Mouse (Mus musculus): ENCODE measurements at regions not wholly inside any gene's neighbourhood (a gene's known extent, or its start where the extent isn't known, plus 50 kb on each side); places are given as distances from the start of the nearest gene placed in this dataset.

DNA sequence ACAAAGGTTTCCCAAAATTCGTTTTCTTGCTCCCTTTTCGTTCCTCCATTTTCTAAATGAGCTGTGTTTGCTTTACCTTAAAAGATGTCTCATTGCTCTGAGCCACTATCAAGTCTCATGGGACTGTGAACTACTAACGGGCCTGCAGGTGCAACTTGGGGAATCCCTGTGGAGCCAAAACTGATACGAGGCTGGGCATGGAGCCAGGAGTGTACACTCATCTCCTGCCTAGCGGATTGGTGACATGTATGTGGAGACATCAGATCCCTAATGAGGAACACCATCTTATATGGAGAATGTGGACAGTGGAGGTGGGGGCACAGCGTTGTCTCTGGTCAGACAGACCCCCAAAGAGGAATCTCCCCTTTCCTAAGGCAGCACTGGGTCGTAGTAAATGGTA, 119.6 kb upstream of the Nt5e start:
- no peaks in the 10 kb centered on the region for H3K9me3 ChIP-seq (replicated peaks)
- no peak overlapping the region for H3K4me3 ChIP-seq
- H3K4me1 ChIP-seq, result no peaks in the 10 kb centered on the region
- ATAC-seq (ENCODE audit: low FRiP score), result no peak
- H3K27me3 ChIP-seq, result no peaks in the 10 kb centered on the region
- WGBS, result 88% methylated on average over 7 of the region's 7 CpGs
- no peak overlapping the region for H3K9ac ChIP-seq
- H3K36me3 ChIP-seq, result no peaks in the 10 kb centered on the region
- no peak overlapping the region for H3K27ac ChIP-seq
- H3K4me2 ChIP-seq (replicated peaks), result no peak overlapping the region

- Histone ChIP-seq H3K4me1 (no peaks in the 10 kb centered on the region), H3K4me2 (replicated peaks) (no peak overlapping the region), H3K4me3 (no peak overlapping the region), H3K27me3 (no peaks in the 10 kb centered on the region), H3K27ac (no peak overlapping the region), H3K9ac (no peak overlapping the region), H3K36me3 (no peaks in the 10 kb centered on the region), H3K9me3 (replicated peaks) (no peaks in the 10 kb centered on the region)
- no peak for ATAC-seq (ENCODE audit: low FRiP score)
Observed at GRCm38 (mm10) chr9:88208022-88208421, 119.0 kb upstream of the Nt5e start.

DNA sequence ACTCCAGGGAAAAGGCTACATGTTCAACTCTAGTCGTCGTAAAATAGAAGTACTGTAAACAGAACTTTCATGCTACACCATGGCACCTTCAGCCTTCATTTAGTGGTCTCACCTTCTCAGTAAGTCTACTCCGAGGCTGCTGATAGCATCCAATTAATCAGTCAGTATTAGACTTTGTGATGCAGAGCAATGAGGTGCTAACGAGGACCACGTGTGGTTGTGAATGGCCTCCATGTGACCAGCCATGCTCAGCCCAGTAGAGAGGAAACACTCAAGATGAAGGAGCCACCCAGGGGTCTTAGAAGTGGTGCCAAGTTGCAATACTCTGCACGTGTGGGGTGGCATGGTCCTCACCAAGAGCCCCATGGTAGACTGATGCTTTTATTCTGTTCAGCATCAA, 112.2 kb upstream of the Nt5e start:
- H3K9me3 ChIP-seq (replicated peaks), result no peaks in the 10 kb centered on the region
- H3K27ac ChIP-seq, result no peak overlapping the region
- H3K9ac ChIP-seq, result no peak overlapping the region
- WGBS, result 73% methylated on average over 6 of the region's 6 CpGs
- no peaks in the 10 kb centered on the region for H3K4me1 ChIP-seq
- H3K36me3 ChIP-seq, result no peaks in the 10 kb centered on the region
- H3K4me2 ChIP-seq (replicated peaks), result no peak overlapping the region
- H3K27me3 ChIP-seq, result no peaks in the 10 kb centered on the region
- ATAC-seq (ENCODE audit: low FRiP score), result no peak
- H3K4me3 ChIP-seq, result no peak overlapping the region

DNA sequence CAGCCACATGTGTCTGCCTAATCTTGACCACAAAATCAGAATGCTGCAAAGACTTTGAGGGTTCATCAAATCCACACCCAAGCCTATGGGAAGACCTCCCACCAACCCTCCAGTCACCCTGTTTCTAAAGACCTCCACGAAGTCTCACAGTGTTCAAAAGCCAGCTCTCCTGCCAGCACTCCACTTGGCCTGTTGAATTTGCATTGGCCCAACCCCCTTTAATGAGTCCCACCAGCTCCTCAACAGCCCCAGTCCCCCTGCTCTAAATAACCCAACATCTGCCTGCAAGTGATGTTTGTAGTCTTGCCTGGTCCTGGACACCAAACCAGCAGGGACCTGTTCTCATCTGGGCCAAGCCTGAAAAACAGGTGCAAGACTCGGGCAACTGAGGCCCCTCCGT, 106.6 kb upstream of the Nt5e start:
- Histone ChIP-seq H3K9ac (no peak overlapping the region), H3K27me3 (0 out of 2 replicates have a peak, but pooled peaks cover 5% of the 10 kb centered on the region), H3K9me3 (replicated peaks) (no peaks in the 10 kb centered on the region), H3K27ac (no peak overlapping the region), H3K36me3 (no peaks in the 10 kb centered on the region), H3K4me3 (no peak overlapping the region), H3K4me2 (replicated peaks) (no peak overlapping the region), H3K4me1 (no peaks in the 10 kb centered on the region)
- 79% methylated on average over 3 of the region's 3 CpGs for WGBS
- ATAC-seq (ENCODE audit: low FRiP score), result no peak

DNA sequence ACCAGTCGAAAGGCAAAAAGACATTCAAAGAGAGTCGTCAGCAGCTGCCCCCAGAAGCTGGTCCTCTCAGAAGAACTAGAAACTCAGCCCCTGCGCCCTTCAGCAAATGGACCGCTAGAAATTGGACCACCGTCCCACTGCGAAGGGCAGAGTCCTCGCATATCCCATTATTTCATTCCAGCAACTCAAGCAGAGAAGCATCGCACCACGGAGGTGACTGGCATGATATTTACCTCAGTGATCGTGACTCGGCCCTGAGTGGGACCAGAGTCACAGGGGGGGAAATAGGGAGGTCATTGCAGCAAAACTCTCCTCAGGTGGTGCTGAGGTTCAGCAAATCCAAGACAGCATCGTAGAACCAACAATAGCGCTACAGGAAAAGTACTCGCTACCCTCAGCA, 105.7 kb upstream of the Nt5e start:
- H3K27me3 ChIP-seq, result 0 out of 2 replicates have a peak, but pooled peaks cover 5% of the 10 kb centered on the region
- no peaks in the 10 kb centered on the region for H3K9me3 ChIP-seq (replicated peaks)
- H3K4me2 ChIP-seq (replicated peaks), result no peak overlapping the region
- H3K27ac ChIP-seq, result no peak overlapping the region
- WGBS, result 68% methylated on average over 14 of the region's 14 CpGs
- no peak overlapping the region for H3K4me3 ChIP-seq
- H3K9ac ChIP-seq, result no peak overlapping the region
- ATAC-seq (ENCODE audit: low FRiP score), result no peak
- no peaks in the 10 kb centered on the region for H3K4me1 ChIP-seq
- no peaks in the 10 kb centered on the region for H3K36me3 ChIP-seq

DNA sequence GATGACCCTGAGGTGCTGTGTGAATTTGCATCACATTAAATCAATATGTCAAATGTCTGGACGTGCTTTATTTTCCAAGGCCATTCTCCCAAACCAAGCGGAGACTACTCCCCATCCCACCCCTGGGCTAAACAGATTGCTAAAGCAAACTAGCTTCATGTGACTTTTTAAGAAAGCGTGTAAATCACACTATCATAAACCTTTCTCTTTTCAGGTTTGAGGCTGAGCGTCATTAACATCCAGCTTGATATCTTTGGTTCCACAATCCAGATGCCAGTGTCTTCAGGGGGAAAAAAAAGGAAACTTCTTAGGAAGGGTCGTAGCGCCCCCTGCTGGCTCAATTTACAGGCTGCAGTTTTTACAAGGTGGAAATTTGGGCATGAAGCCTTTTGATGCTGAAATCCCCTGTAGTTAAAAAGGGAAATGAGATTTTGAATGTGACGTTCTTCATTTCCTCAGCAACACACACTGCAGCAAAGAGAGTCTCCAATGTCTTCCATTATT, 105.1 kb upstream of the Nt5e start:
- Histone ChIP-seq H3K4me3 (no peak overlapping the region), H3K36me3 (no peaks in the 10 kb centered on the region), H3K9me3 (replicated peaks) (no peaks in the 10 kb centered on the region), H3K4me2 (replicated peaks) (no peak overlapping the region), H3K27ac (no peak overlapping the region), H3K4me1 (no peaks in the 10 kb centered on the region), H3K27me3 (0 out of 2 replicates have a peak, but pooled peaks cover 5% of the 10 kb centered on the region), H3K9ac (no peak overlapping the region)
- no peak for ATAC-seq (ENCODE audit: low FRiP score)
- 18% methylated on average over 7 of the region's 7 CpGs for WGBS

GRCm38 (mm10) chr9:88237126-88237525, 89.9 kb upstream of the Nt5e start:
- H3K36me3 ChIP-seq, result no peaks in the 10 kb centered on the region
- H3K27ac ChIP-seq, result no peak overlapping the region
- H3K9me3 ChIP-seq (replicated peaks), result no peaks in the 10 kb centered on the region
- H3K4me3 ChIP-seq, result no peak overlapping the region
- ATAC-seq (ENCODE audit: low FRiP score), result no peak
- WGBS, result 80% methylated on average over 2 of the region's 2 CpGs
- H3K27me3 ChIP-seq, result no peaks in the 10 kb centered on the region; the same call in 1 of the 2 replicates
- H3K9ac ChIP-seq, result no peak overlapping the region
- H3K4me2 ChIP-seq (replicated peaks), result no peak overlapping the region
- no peaks in the 10 kb centered on the region for H3K4me1 ChIP-seq

DNA sequence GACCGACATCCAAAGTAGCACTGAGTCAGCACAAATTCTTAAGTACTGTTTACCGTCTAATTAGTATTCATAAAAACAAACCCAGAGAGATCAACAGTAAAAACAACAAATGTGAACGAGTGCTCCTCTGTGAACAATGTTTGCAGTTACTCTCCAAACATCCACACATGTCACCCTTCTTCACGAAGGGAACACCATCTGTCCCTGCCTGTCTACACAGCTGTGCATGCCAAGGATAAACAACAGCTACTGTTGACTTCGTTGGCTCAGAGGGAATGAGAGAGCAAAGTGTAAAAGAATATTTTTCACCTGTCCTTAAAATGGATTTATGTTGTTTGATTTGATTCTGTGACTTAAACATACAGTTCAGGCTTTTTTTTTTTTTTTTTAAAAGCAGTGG, 88.7 kb upstream of the Nt5e start:
- Histone ChIP-seq H3K27ac (no peak overlapping the region), H3K9me3 (replicated peaks) (no peaks in the 10 kb centered on the region), H3K4me2 (replicated peaks) (no peak overlapping the region), H3K27me3 (no peaks in the 10 kb centered on the region; the same call in 1 of the 2 replicates), H3K36me3 (no peaks in the 10 kb centered on the region), H3K9ac (no peak overlapping the region), H3K4me3 (no peak overlapping the region), H3K4me1 (no peaks in the 10 kb centered on the region)
- ATAC-seq (ENCODE audit: low FRiP score), result no peak
- 68% methylated on average over 5 of the region's 5 CpGs for WGBS

DNA sequence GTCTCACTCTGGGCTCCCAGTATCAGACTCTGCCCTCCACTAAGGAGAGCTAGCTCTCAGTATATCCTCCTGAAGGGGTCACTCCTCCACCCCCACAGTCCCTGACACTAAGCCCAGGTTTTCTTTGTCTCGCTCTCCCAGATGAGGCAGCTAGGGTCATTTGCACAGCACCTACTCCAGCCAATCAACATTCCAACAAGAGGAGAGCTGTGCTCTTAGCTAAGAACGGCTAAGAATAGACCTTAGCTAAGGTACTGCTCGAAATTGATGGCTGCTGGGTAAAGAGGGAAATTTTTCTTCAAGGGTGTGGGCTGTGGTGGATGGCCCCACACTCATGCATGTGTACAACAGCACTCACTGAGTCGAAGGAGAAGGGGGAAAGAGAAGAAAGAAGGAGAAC, 86.3 kb upstream of the Nt5e start:
- Histone ChIP-seq H3K9ac (no peak overlapping the region), H3K27ac (no peak overlapping the region), H3K4me2 (replicated peaks) (peak overlapping the region; percentile 56), H3K4me3 (no peak overlapping the region), H3K4me1 (no peaks in the 10 kb centered on the region), H3K36me3 (no peaks in the 10 kb centered on the region), H3K27me3 (no peaks in the 10 kb centered on the region; the same call in 1 of the 2 replicates), H3K9me3 (replicated peaks) (no peaks in the 10 kb centered on the region)
- 34% methylated on average over 4 of the region's 4 CpGs for WGBS
- 0 out of 2 replicates have a peak, but pooled peaks have one; percentile 46 for ATAC-seq (ENCODE audit: low FRiP score)

DNA sequence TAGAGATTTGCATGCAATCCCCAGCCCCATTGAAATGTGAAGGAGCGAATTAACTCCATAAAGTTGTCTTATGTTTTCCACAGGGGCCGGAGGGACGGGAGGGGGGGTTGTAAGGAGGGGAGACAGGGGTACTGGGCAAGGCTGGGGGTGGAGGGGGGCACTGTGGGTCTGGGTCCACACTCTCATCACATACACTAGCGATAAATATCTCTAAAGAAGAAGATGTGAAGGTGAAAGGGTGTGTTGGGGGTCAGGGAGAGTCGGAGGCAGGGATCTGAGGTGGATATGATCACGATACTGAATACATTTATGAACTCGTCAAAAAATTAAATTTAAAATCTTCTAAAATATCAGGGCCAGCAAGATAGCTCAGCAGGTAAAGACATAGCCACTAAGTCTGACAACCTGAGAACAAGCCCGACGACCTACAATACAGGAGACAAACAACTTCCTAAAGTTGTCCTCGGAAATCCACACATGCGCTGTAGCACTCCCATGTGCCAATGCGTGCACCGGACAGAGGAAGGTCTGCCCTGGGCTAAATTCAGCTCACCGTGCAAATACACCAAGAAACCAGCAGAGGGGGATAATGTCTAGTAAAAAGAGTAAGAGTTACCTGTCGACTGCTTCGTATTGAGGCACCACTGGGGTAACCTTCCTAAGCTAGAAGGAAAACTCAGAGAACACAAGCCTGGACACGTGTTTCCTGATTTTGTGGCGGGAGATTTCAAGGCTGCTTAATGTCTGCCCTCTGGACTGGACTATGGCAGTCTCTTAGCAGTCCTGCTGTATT, 85.6 kb upstream of the Nt5e start:
- peak; percentile 93 for ATAC-seq (ENCODE audit: low FRiP score)
- H3K4me1 ChIP-seq, result no peaks in the 10 kb centered on the region
- no peaks in the 10 kb centered on the region for H3K36me3 ChIP-seq
- no peaks in the 10 kb centered on the region; the same call in 1 of the 2 replicates for H3K27me3 ChIP-seq
- peak overlapping the region; percentile 56 for H3K4me2 ChIP-seq (replicated peaks)
- peak overlapping the region; percentile 26 for H3K4me3 ChIP-seq
- H3K27ac ChIP-seq, result no peak overlapping the region
- no peaks in the 10 kb centered on the region for H3K9me3 ChIP-seq (replicated peaks)
- H3K9ac ChIP-seq, result peak overlapping the region; percentile 46
- 7% methylated on average over 18 of the region's 18 CpGs for WGBS

- no peak overlapping the region for H3K9ac ChIP-seq
- H3K27me3 ChIP-seq, result no peaks in the 10 kb centered on the region; the same call in 1 of the 2 replicates
- no peaks in the 10 kb centered on the region for H3K4me1 ChIP-seq
- H3K4me2 ChIP-seq (replicated peaks), result no peak overlapping the region
- H3K9me3 ChIP-seq (replicated peaks), result no peaks in the 10 kb centered on the region
- no peak overlapping the region for H3K4me3 ChIP-seq
- WGBS, result 88% methylated on average over 7 of the region's 7 CpGs
- H3K27ac ChIP-seq, result no peak overlapping the region
- H3K36me3 ChIP-seq, result no peaks in the 10 kb centered on the region
- no peak for ATAC-seq (ENCODE audit: low FRiP score)
Observed at GRCm38 (mm10) chr9:88242530-88242929, 84.5 kb upstream of the Nt5e start.

- no peak for ATAC-seq (ENCODE audit: low FRiP score)
- H3K4me3 ChIP-seq, result no peak overlapping the region
Observed at GRCm38 (mm10) chr9:88244492-88244891, 82.5 kb upstream of the Nt5e start.

DNA sequence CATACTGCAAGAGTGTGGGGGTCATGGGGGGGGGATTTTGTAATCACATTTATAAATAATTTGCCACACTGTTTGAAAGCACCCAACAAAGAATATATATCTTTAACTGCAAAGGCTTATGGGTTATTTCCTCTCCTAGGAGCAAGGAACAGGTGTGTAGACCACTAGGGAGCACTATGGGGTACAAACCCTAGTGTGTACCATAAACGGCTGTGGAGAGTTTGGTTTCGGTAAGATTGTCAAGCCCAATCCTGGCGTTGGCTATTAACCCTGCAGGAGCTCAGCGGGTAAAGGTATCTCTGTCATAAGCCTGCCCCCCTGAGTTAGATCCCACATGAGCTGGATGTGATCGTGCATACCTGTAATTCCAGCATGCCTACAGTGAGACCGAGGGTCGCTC, 71.0 kb upstream of the Nt5e start:
- WGBS, result 80% methylated on average over 7 of the region's 7 CpGs
- Histone ChIP-seq H3K27me3 (no peaks in the 10 kb centered on the region), H3K9ac (no peak overlapping the region), H3K4me2 (replicated peaks) (no peak overlapping the region), H3K4me3 (no peak overlapping the region), H3K4me1 (no peaks in the 10 kb centered on the region), H3K9me3 (replicated peaks) (no peaks in the 10 kb centered on the region), H3K27ac (no peak overlapping the region), H3K36me3 (no peaks in the 10 kb centered on the region)
- ATAC-seq (ENCODE audit: low FRiP score), result no peak

More at GRCm38 (mm10) chr9:88244492-88244891, 82.5 kb upstream of the Nt5e start:
- no peaks in the 10 kb centered on the region; the same call in 1 of the 2 replicates for H3K27me3 ChIP-seq
- no peaks in the 10 kb centered on the region for H3K36me3 ChIP-seq
- no peak overlapping the region for H3K27ac ChIP-seq
- no peak overlapping the region for H3K9ac ChIP-seq
- WGBS, result 65% methylated on average over 3 of the region's 3 CpGs
- H3K9me3 ChIP-seq (replicated peaks), result no peaks in the 10 kb centered on the region
- no peaks in the 10 kb centered on the region for H3K4me1 ChIP-seq
- H3K4me2 ChIP-seq (replicated peaks), result no peak overlapping the region
